Mouse (Mus musculus): ENCODE data around the gene Slc13a4.

- TF ChIP-seq CTCF (IDR thresholded peaks at IDR 0.05; ENCODE audit: low read depth, low read length): no peak
- no peak for TF ChIP-seq POLR2A (IDR thresholded peaks at IDR 0.05; ENCODE audit: insufficient read depth, low read length)
These were observed 27.5 kb upstream of the Slc13a4 start for GRCm38 (mm10) chr6:35335452-35335851.

All from ES-Bruce4 (cell line).